ENCODE assay signal across 11 mouse cellular contexts in the genomic region with DNA sequence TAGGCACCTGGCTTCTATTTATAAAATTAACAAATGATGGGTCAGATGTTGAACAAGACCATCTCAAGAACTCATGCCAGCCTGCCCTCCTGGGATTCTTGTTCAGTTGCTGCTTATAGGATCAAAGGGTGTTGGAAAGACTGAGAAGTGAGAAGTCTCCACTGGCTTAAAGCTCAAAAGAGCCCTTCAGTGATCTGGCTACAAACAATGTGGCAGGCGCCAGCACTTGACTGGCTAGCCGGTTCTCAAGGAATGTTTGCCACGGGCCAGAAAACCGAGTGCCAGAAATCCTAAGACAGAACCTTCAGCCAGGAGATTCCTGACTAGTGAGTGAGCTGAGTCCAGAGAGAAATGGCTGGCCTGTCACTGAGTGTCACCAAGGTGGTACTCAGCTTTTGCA.
DNase-seq lines count a peak whose midpoint lies in the region; ATAC-seq lines count a peak whose summit lies in the region.
"Had no signal": no experiment of that assay in that cellular context is flagged by ENCODE, and none has a peak within 500 bp of the region (broad histone marks: within the 10 kb centered on the region; RNA-seq: fewer than 3 reads in every experiment).

No protein-coding gene starts in this region.

- no peaks in the 10 kb centered on the region for H3K4me1 ChIP-seq in hindbrain, embryonic 11.5 days (replicated peaks; ENCODE audit: control insufficient read depth, insufficient read depth, low read length)

- no peak overlapping the region for H3K4me2 ChIP-seq in hindbrain, embryonic 11.5 days (replicated peaks; ENCODE audit: low read depth, low read length)
- H3K4me2 ChIP-seq: hindbrain, embryonic 13.5 days had no signal

- ATAC-seq in hindbrain, embryonic 11.5 days (ENCODE audit: low FRiP score), result no peak

- no peak overlapping the region for H3K9ac ChIP-seq in hindbrain, embryonic 11.5 days (ENCODE audit: low read depth, low read length)
- H3K9ac ChIP-seq: hindbrain, embryonic 13.5 days had no signal

- DNase-seq in kidney, adult 9 months, result peak; percentile 18
- no peak for DNase-seq in kidney, postnatal 4 days
- peak; percentile 67 for DNase-seq in fibroblast of lung, adult 2 months (ENCODE audit: low read depth)
- DNase-seq in heart, adult 9 months (ENCODE audit: low spot score in 2 of 2), result peak; percentile 25 to 43
- peak; percentile 43 for DNase-seq in lung, postnatal 25 days (ENCODE audit: low spot score)
- no peak for DNase-seq in ovary, adult 18-20 months (ENCODE audit: low spot score)
- no peak for DNase-seq in hindbrain, embryonic 11.5 days (ENCODE audit: low spot score)
- DNase-seq: liver had no signal

- H3K27ac ChIP-seq in hindbrain, embryonic 11.5 days (ENCODE audit: low read depth, low read length), result no peak overlapping the region
- H3K27ac ChIP-seq: hindbrain, embryonic 13.5 days; kidney, postnatal 0 days; left cerebral cortex, adult 2 months had no signal

- no peaks in the 10 kb centered on the region for H3K36me3 ChIP-seq in hindbrain, embryonic 11.5 days (ENCODE audit: control insufficient read depth, insufficient read depth, low read length)
- H3K36me3 ChIP-seq: hindbrain, embryonic 13.5 days had no signal

- H3K9me3 ChIP-seq in hindbrain, embryonic 11.5 days (ENCODE audit: control insufficient read depth, low read length), result no peaks in the 10 kb centered on the region
- H3K9me3 ChIP-seq: hindbrain, embryonic 13.5 days had no signal

- H3K4me3 ChIP-seq in hindbrain, embryonic 11.5 days (ENCODE audit: low read depth, low read length), result no peak overlapping the region
- H3K4me3 ChIP-seq: hindbrain, embryonic 13.5 days; left cerebral cortex, adult 2 months had no signal

- H3K27me3 ChIP-seq in hindbrain, embryonic 11.5 days (ENCODE audit: control insufficient read depth, insufficient read depth, low read length), result no peaks in the 10 kb centered on the region; the same call in 1 of the 2 replicates
- H3K27me3 ChIP-seq: hindbrain, embryonic 13.5 days had no signal

- WGBS in hindbrain, embryonic 11.5 days, result 77% methylated on average over 4 of the region's 4 CpGs

Comparison
In these comparisons a context has a peak if more than half of its experiments do, and no peak if none do; other contexts are left out.
1. DNase-seq: peak in kidney, adult 9 months (single experiment), fibroblast of lung, adult 2 months (single experiment), heart, adult 9 months (2 of 2) and lung, postnatal 25 days (single experiment); none in kidney, postnatal 4 days (0 of 2), ovary, adult 18-20 months (single experiment) and hindbrain, embryonic 11.5 days (single experiment).